In genomic region chr4:132749258-132749982, GRCm38 (mm10) we compare ENCODE assay signal across 19 mouse cellular contexts.
"Had no signal": no experiment of that assay in that cellular context is flagged by ENCODE, and none has a peak within 500 bp of the region (broad histone marks: within the 10 kb centered on the region; RNA-seq: fewer than 3 reads in every experiment).

No protein-coding gene starts in this region.

- DNase-seq: kidney, adult 18-20 months; kidney, adult 9 months; kidney, postnatal 14 days; left cerebral cortex, postnatal 4 days; liver, embryonic 13.5 days; lung, embryonic 14.5 days; right cerebral cortex, adult 18-20 months; right cerebral cortex, postnatal 14 days; right cerebral cortex, postnatal 4 days; spleen, adult 18-20 months; thymus, postnatal 25 days had no signal

- H3K4me3 ChIP-seq: limb, embryonic 12.5 days; limb, embryonic 15.5 days; liver, embryonic 13.5 days; midbrain, embryonic 10.5 days; midbrain, embryonic 13.5 days; stomach, embryonic 15.5 days had no signal

- H3K4me1 ChIP-seq: limb, embryonic 12.5 days; limb, embryonic 15.5 days; stomach, embryonic 15.5 days had no signal

- ATAC-seq: lung, postnatal 0 days; midbrain, embryonic 13.5 days; midbrain, embryonic 16.5 days had no signal

- H3K27ac ChIP-seq: limb, embryonic 12.5 days; limb, embryonic 15.5 days; liver, embryonic 13.5 days; midbrain, embryonic 10.5 days; midbrain, embryonic 13.5 days; stomach, embryonic 15.5 days had no signal

- H3K36me3 ChIP-seq: limb, embryonic 12.5 days; limb, embryonic 15.5 days; liver, embryonic 13.5 days; midbrain, embryonic 10.5 days; midbrain, embryonic 13.5 days; stomach, embryonic 15.5 days had no signal

- H3K4me2 ChIP-seq: limb, embryonic 12.5 days; limb, embryonic 15.5 days; liver, embryonic 13.5 days; lung, embryonic 14.5 days; midbrain, embryonic 13.5 days; stomach, embryonic 15.5 days had no signal

- H3K9ac ChIP-seq: limb, embryonic 12.5 days; limb, embryonic 15.5 days; liver, embryonic 13.5 days; lung, embryonic 14.5 days; midbrain, embryonic 13.5 days; stomach, embryonic 15.5 days had no signal

- H3K27me3 ChIP-seq: limb, embryonic 12.5 days; limb, embryonic 15.5 days; liver, embryonic 13.5 days; midbrain, embryonic 13.5 days; stomach, embryonic 15.5 days had no signal

- H3K9me3 ChIP-seq: limb, embryonic 12.5 days; limb, embryonic 15.5 days; liver, embryonic 13.5 days; megakaryocyte, embryonic 14.5 days; midbrain, embryonic 10.5 days; midbrain, embryonic 13.5 days; stomach, embryonic 15.5 days had no signal
